Mouse (Mus musculus): ENCODE data around the gene Nfyc.

DNA sequence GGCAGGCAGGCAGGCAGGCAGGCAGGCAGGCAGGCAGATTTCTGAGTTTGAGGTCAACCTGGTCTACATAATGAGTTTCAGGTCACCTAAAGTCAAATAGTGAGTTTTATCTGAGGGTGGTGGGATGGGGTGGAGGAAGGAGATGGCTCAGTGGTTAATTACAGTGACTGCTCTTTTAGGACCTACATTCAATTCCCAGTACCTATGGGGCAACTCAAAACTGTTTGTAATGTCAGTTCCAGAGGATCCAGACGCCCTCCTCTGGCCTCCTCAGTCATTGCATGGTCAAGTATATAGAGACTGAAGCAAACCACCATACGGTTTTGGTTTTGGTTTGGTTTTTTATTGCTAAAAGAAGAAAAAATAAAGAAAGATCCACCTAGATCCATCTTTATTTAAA lies 29.9 kb downstream of the Nfyc start:
- TF ChIP-seq POLR2AphosphoS5 (IDR thresholded peaks at IDR 0.05; ENCODE audit: borderline replicate concordance, low read depth, low read length) = no peak
- no peak for TF ChIP-seq UBTF (IDR thresholded peaks at IDR 0.05; ENCODE audit: borderline replicate concordance, insufficient read depth, low read depth, low read length)
- TF ChIP-seq JUND (IDR thresholded peaks at IDR 0.05; ENCODE audit: low read depth, low read length) = no peak
- peak; percentile 53 to 62 (median 54) for TF ChIP-seq CTCF (IDR thresholded peaks at IDR 0.05 in 2 of 3, conservative IDR thresholded peaks at IDR 0.05 in 1 of 3; ENCODE audit: control insufficient read depth in 1 of 3, insufficient read depth in 1 of 3, low read depth in 2 of 3, low read length in 3 of 3, poor library complexity in 1 of 3, severe bottlenecking in 1 of 3)
- no peak for TF ChIP-seq TCF12 (IDR thresholded peaks at IDR 0.05; ENCODE audit: low read depth, low read length)
- no peak for TF ChIP-seq NRF1 (IDR thresholded peaks at IDR 0.05; ENCODE audit: insufficient read depth, low read depth, low read length, poor library complexity, severe bottlenecking)
- no peak for TF ChIP-seq ZC3H11A (IDR thresholded peaks at IDR 0.05; ENCODE audit: low read depth, low read length)
- no peak for TF ChIP-seq POLR2A (IDR thresholded peaks at IDR 0.05; ENCODE audit: control insufficient read depth in 1 of 2, insufficient read depth in 1 of 2, low read depth in 1 of 2, low read length in 2 of 2, poor library complexity in 1 of 2)

Data from MEL (cell line).